Mouse (Mus musculus): ENCODE results near the gene Mrpl43. TPM values are rescaled to one million over a fixed set of nuclear protein-coding genes. Genes with fewer than 3 reads are reported as not detected.

Gene Mrpl43
- total and polyA plus RNA-seq, 3 experiments = 45.6 to 64.7 (median 53.6) TPM

GRCm38 (mm10) chr19:44984420-44984819, 21.8 kb downstream of the Mrpl43 start:
- H3K36me3 ChIP-seq (ENCODE audit: control insufficient read depth, insufficient read depth, low read length) = no peaks in the 10 kb centered on the region
- TF ChIP-seq POLR2A (IDR thresholded peaks at IDR 0.05; ENCODE audit: insufficient read depth, low read depth, low read length) (no peak), CTCF (IDR thresholded peaks at IDR 0.05) (no peak), EP300 (IDR thresholded peaks at IDR 0.05; ENCODE audit: insufficient read depth, low read depth, low read length) (no peak)
- peaks cover 5% of the 10 kb centered on the region; the same call in 1 of the 2 replicates for H3K4me1 ChIP-seq (ENCODE audit: control insufficient read depth, insufficient read depth, low read length)
- WGBS = 94% methylated on average over 4 of the region's 4 CpGs
- no peaks in the 10 kb centered on the region for H3K79me2 ChIP-seq (replicated peaks; ENCODE audit: control insufficient read depth, insufficient read depth, low read length)
- intact Hi-C loops (cut with DNase I) = no loop called here
- no peak overlapping the region for H3K27ac ChIP-seq
- no peak overlapping the region for H3K9ac ChIP-seq (ENCODE audit: low read depth, low read length)
- DNase-seq = no peak
- H3K4me3 ChIP-seq = no peak overlapping the region
- peaks cover 3% of the 10 kb centered on the region; the same call in 1 of the 2 replicates for H3K27me3 ChIP-seq (ENCODE audit: control insufficient read depth, insufficient read depth, low read length)

GRCm38 (mm10) chr19:44983366-44983765, 22.9 kb downstream of the Mrpl43 start:
- Histone ChIP-seq H3K27ac (no peak overlapping the region), H3K79me2 (replicated peaks; ENCODE audit: control insufficient read depth, insufficient read depth, low read length) (no peaks in the 10 kb centered on the region), H3K36me3 (ENCODE audit: control insufficient read depth, insufficient read depth, low read length) (no peaks in the 10 kb centered on the region), H3K4me1 (ENCODE audit: control insufficient read depth, insufficient read depth, low read length) (peaks cover 1% of the 10 kb centered on the region; the same call in 1 of the 2 replicates), H3K9ac (ENCODE audit: low read depth, low read length) (no peak overlapping the region), H3K27me3 (ENCODE audit: control insufficient read depth, insufficient read depth, low read length) (no peaks in the 10 kb centered on the region), H3K4me3 (no peak overlapping the region)
- DNase-seq = no peak
- intact Hi-C loops (cut with DNase I) = no loop called here
- no peak for TF ChIP-seq POLR2A (IDR thresholded peaks at IDR 0.05; ENCODE audit: insufficient read depth, low read depth, low read length)
- TF ChIP-seq EP300 (IDR thresholded peaks at IDR 0.05; ENCODE audit: insufficient read depth, low read depth, low read length) = no peak
- TF ChIP-seq CTCF (IDR thresholded peaks at IDR 0.05) = no peak
- WGBS = 88% methylated on average over 6 of the region's 6 CpGs

- 44% methylated on average over 7 of the region's 7 CpGs for WGBS
- Histone ChIP-seq H3K27me3 (ENCODE audit: control insufficient read depth, insufficient read depth, low read length) (no peaks in the 10 kb centered on the region), H3K79me2 (replicated peaks; ENCODE audit: control insufficient read depth, insufficient read depth, low read length) (no peaks in the 10 kb centered on the region), H3K4me1 (ENCODE audit: control insufficient read depth, insufficient read depth, low read length) (peaks cover 1% of the 10 kb centered on the region; the same call in 1 of the 2 replicates), H3K9ac (ENCODE audit: low read depth, low read length) (no peak overlapping the region), H3K36me3 (ENCODE audit: control insufficient read depth, insufficient read depth, low read length) (no peaks in the 10 kb centered on the region), H3K4me3 (no peak overlapping the region), H3K27ac (no peak overlapping the region)
- DNase-seq = no peak
- TF ChIP-seq EP300 (IDR thresholded peaks at IDR 0.05; ENCODE audit: insufficient read depth, low read depth, low read length) (no peak), POLR2A (IDR thresholded peaks at IDR 0.05; ENCODE audit: insufficient read depth, low read depth, low read length) (no peak), CTCF (IDR thresholded peaks at IDR 0.05) (no peak)
- intact Hi-C loops (cut with DNase I) = no loop called here
Observed at GRCm38 (mm10) chr19:44982477-44983115, 23.6 kb downstream of the Mrpl43 start.

- Histone ChIP-seq H3K4me3 (no peak overlapping the region), H3K27ac (no peak overlapping the region), H3K27me3 (ENCODE audit: control insufficient read depth, insufficient read depth, low read length) (no peaks in the 10 kb centered on the region), H3K9ac (ENCODE audit: low read depth, low read length) (no peak overlapping the region), H3K79me2 (replicated peaks; ENCODE audit: control insufficient read depth, insufficient read depth, low read length) (no peaks in the 10 kb centered on the region), H3K4me1 (ENCODE audit: control insufficient read depth, insufficient read depth, low read length) (peaks cover 1% of the 10 kb centered on the region; the same call in 1 of the 2 replicates), H3K36me3 (ENCODE audit: control insufficient read depth, insufficient read depth, low read length) (no peaks in the 10 kb centered on the region)
- 80% methylated on average over 2 of the region's 2 CpGs for WGBS
- intact Hi-C loops (cut with DNase I) = no loop called here
- DNase-seq = no peak
- TF ChIP-seq CTCF (IDR thresholded peaks at IDR 0.05) (no peak), EP300 (IDR thresholded peaks at IDR 0.05; ENCODE audit: insufficient read depth, low read depth, low read length) (no peak), POLR2A (IDR thresholded peaks at IDR 0.05; ENCODE audit: insufficient read depth, low read depth, low read length) (no peak)
Observed at GRCm38 (mm10) chr19:44980787-44981186, 25.5 kb downstream of the Mrpl43 start.

GRCm38 (mm10) chr19:44977148-44977547, 29.1 kb downstream of the Mrpl43 start:
- H3K27me3 ChIP-seq (ENCODE audit: control insufficient read depth, insufficient read depth, low read length) = no peaks in the 10 kb centered on the region
- 80% methylated on average over 6 of the region's 6 CpGs for WGBS
- H3K36me3 ChIP-seq (ENCODE audit: control insufficient read depth, insufficient read depth, low read length) = peaks cover 9% of the 10 kb centered on the region
- H3K4me3 ChIP-seq = no peak overlapping the region
- no peak for TF ChIP-seq POLR2A (IDR thresholded peaks at IDR 0.05; ENCODE audit: insufficient read depth, low read depth, low read length)
- TF ChIP-seq EP300 (IDR thresholded peaks at IDR 0.05; ENCODE audit: insufficient read depth, low read depth, low read length) = no peak
- TF ChIP-seq CTCF (IDR thresholded peaks at IDR 0.05) = no peak
- H3K79me2 ChIP-seq (replicated peaks; ENCODE audit: control insufficient read depth, insufficient read depth, low read length) = no peaks in the 10 kb centered on the region
- no peaks in the 10 kb centered on the region for H3K4me1 ChIP-seq (ENCODE audit: control insufficient read depth, insufficient read depth, low read length)
- no peak overlapping the region for H3K27ac ChIP-seq
- no peak overlapping the region for H3K9ac ChIP-seq (ENCODE audit: low read depth, low read length)
- intact Hi-C loops (cut with DNase I) = no loop called here
- DNase-seq = no peak

- TF ChIP-seq EP300 (IDR thresholded peaks at IDR 0.05; ENCODE audit: insufficient read depth, low read depth, low read length) = no peak
- TF ChIP-seq POLR2A (IDR thresholded peaks at IDR 0.05; ENCODE audit: insufficient read depth, low read depth, low read length) = no peak
- no peak for TF ChIP-seq CTCF (IDR thresholded peaks at IDR 0.05)
- intact Hi-C loops (cut with DNase I) = no loop called here
- Histone ChIP-seq H3K9ac (ENCODE audit: low read depth, low read length) (no peak overlapping the region), H3K4me3 (no peak overlapping the region), H3K79me2 (replicated peaks; ENCODE audit: control insufficient read depth, insufficient read depth, low read length) (no peaks in the 10 kb centered on the region), H3K4me1 (ENCODE audit: control insufficient read depth, insufficient read depth, low read length) (no peaks in the 10 kb centered on the region), H3K27me3 (ENCODE audit: control insufficient read depth, insufficient read depth, low read length) (no peaks in the 10 kb centered on the region), H3K27ac (no peak overlapping the region), H3K36me3 (ENCODE audit: control insufficient read depth, insufficient read depth, low read length) (peaks cover 9% of the 10 kb centered on the region)
- no peak for DNase-seq
- 85% methylated on average over 6 of the region's 6 CpGs for WGBS
Observed at GRCm38 (mm10) chr19:44976636-44977035, 29.6 kb downstream of the Mrpl43 start.

Measured in heart, adult 2 months (tissue).